Mouse (Mus musculus): ENCODE results near the gene Cass4.

DNA sequence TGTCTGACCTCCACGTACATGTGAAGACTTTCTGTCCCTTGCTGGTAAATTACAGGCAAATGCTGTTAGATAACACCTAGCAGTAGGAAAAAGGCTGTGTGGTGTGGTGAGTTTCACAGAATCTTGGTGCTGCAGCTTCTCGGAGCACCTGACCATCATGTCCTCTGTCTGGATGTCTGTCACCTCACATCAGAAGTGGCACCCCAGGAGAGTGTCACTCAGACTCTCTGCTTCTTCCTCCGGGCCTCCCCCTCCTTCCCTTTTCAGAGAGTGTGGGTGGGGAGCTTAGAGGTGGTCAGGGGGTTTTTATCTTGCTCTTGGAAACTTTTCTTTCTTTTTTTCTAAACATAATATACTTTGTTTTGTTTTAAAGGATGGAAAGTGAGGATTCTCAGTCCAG is 11.4 kb downstream of the Cass4 start:
- TF ChIP-seq CTCF (IDR thresholded peaks at IDR 0.05; ENCODE audit: low read depth, low read length) (no peak), GATA1 (IDR thresholded peaks at IDR 0.05; ENCODE audit: borderline replicate concordance, low read length) (no peak), TAL1 (conservative IDR thresholded peaks at IDR 0.05; ENCODE audit: low read depth, low read length) (no peak), POLR2AphosphoS5 (IDR thresholded peaks at IDR 0.05; ENCODE audit: insufficient replicate concordance, low read depth, low read length) (no peak), GATA2 (IDR thresholded peaks at IDR 0.05; ENCODE audit: borderline replicate concordance, low read depth, low read length) (no peak)

Data from G1E (cell line).